Mouse (Mus musculus) hindbrain, postnatal 0 days (tissue): ENCODE measurements around the gene Phf24. TPM values are rescaled to one million over a fixed set of nuclear protein-coding genes. Genes with fewer than 3 reads are reported as not detected.
"Not testable (repeated sequence)": the region's sequence is repeated elsewhere in the genome, so short reads cannot be mapped to it uniquely, and the experiment has no call there.

Experiments
- ATAC-seq: fragments of 200-750 bp; cut with Nextera tagmentation; 2 replicates; pipeline ENCODE4 v1.8.0; 2017; ENCODE audit warnings: mild to moderate bottlenecking, moderate TSS enrichment, moderate library complexity
- DNase-seq: peaks from one replicate; pipeline ENCODE4 v3.0.0-alpha.2; 2015; ENCODE audit warnings: low spot score
- H3K27ac ChIP-seq: fragments of 300-500 bp; sonication (generic); 2 replicates; pipeline ENCODE4 v1.5.1; 2014; ENCODE audit warnings: mild to moderate bottlenecking
- H3K27me3 ChIP-seq: fragments of 300-500 bp; sonication (generic); 2 replicates; pipeline ENCODE4 v1.6.1; 2014; ENCODE audit warnings: low read length, mixed read lengths; ENCODE audit not compliant: insufficient read depth
- H3K36me3 ChIP-seq: fragments of 300-500 bp; sonication (generic); 2 replicates; pipeline ENCODE4 v1.6.1; 2014; ENCODE audit warnings: low read length, mixed read lengths; ENCODE audit not compliant: insufficient read depth
- H3K4me1 ChIP-seq: fragments of 300-500 bp; sonication (generic); 2 replicates; pipeline ENCODE4 v1.6.1; 2014; ENCODE audit warnings: antibody characterized with exemption, low read length, mixed read lengths; ENCODE audit not compliant: insufficient read depth
- H3K4me2 ChIP-seq: fragments of 300-500 bp; sonication (generic); 2 replicates; pipeline ENCODE4 v1.6.1; 2014; ENCODE audit warnings: low read depth, mild to moderate bottlenecking, low read length, moderate library complexity, mixed read lengths
- H3K4me3 ChIP-seq: fragments of 300-500 bp; sonication (generic); 2 replicates; pipeline ENCODE4 v1.5.1; 2014; ENCODE audit warnings: low read length
- H3K9ac ChIP-seq: fragments of 300-500 bp; sonication (generic); replicated peaks from 2 replicates; pipeline ENCODE4 v1.6.1; 2014; ENCODE audit warnings: mild to moderate bottlenecking, low read length, moderate library complexity, mixed read lengths
- H3K9me3 ChIP-seq: fragments of 300-500 bp; sonication (generic); 2 replicates; pipeline ENCODE4 v1.6.1; 2016; ENCODE audit warnings: low read length, mixed read lengths
- CTCF ChIP-seq: IDR thresholded peaks from 2 replicates; pipeline ENCODE4 v1.5.1; 2016; ENCODE audit warnings: antibody characterized with exemption, control low read depth, low read depth
- WGBS: fragments of 180-500 bp; shearing (Covaris S2); extraction: QIAGEN DNeasy Blood & Tissue Kit; methylation state at CpG from one replicate; pipeline ENCODE4 v1.1.7; 2014; 5-methylcytosine and 5-hydroxymethylcytosine counted together
- polyA plus RNA-seq: library from polyadenylated mRNA; unstranded; fragments of >200 nt; fragmentation: Nextera tagmentation; extraction: Ambion mirVana; gene quantifications from 2 replicates; pipeline ENCODE4 v1.2.1, GENCODE M21; 2015
- total RNA-seq: library from RNA; depleted of rRNA; stranded (reverse); fragments of >200 nt; gene quantifications from 2 replicates; pipeline ENCODE4 v1.2.3, GENCODE M21; 2014; rRNA removed

Gene Phf24
- total and polyA plus RNA-seq, 2 experiments from 2014 or later = 38.6 to 130 TPM

DNA sequence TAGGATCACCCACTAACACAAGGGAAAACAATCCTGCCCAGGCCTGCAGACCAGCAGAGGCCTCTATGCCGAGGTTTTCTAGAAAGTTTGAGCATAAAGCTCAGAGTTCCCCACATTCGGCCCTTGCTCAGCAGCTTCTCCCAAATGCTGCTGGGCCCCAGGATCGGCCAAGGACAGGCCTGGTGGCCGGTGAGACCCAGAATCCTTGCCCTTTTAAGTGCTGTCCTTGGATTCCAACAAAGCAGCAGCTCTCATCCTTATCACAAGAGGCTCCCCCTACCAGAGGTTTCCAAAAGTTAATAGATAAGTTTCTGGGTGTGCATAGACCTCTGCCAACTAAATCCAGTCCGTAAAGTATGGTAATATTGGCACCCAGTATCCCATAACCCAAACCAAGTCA is 57.4 kb downstream of the Phf24 start:
- no peak for DNase-seq
- no peaks in the 10 kb centered on the region for H3K27me3 ChIP-seq
- H3K4me2 ChIP-seq = no peak overlapping the region
- no peak overlapping the region for H3K27ac ChIP-seq
- 82% methylated on average over 5 of the region's 5 CpGs for WGBS
- no peak for ATAC-seq
- no peak for TF ChIP-seq CTCF
- H3K4me1 ChIP-seq = no peaks in the 10 kb centered on the region
- H3K9me3 ChIP-seq = no peaks in the 10 kb centered on the region
- H3K9ac ChIP-seq = no peak overlapping the region
- 0 out of 2 replicates have a peak, but pooled peaks cover 4% of the 10 kb centered on the region for H3K36me3 ChIP-seq
- no peak overlapping the region for H3K4me3 ChIP-seq

GRCm38 (mm10) chr4:42978062-42978461 is 61.6 kb downstream of the Phf24 start:
- Histone ChIP-seq H3K27ac (no peak overlapping the region), H3K4me1 (no peaks in the 10 kb centered on the region), H3K9ac (no peak overlapping the region), H3K4me3 (no peak overlapping the region), H3K4me2 (no peak overlapping the region), H3K36me3 (peaks cover 22% of the 10 kb centered on the region; the same call in 1 of the 2 replicates), H3K9me3 (no peaks in the 10 kb centered on the region), H3K27me3 (no peaks in the 10 kb centered on the region)
- WGBS = 91% methylated on average over 4 of the region's 4 CpGs
- TF ChIP-seq CTCF = peak; percentile 36
- no peak for DNase-seq
- no peak for ATAC-seq

- not testable (repeated sequence) for H3K9me3 ChIP-seq, DNase-seq, ATAC-seq, H3K27me3 ChIP-seq, H3K9ac ChIP-seq, H3K27ac ChIP-seq, H3K4me2 ChIP-seq, H3K4me1 ChIP-seq, H3K4me3 ChIP-seq
- WGBS = 89% methylated on average over 7 of the region's 8 CpGs
- peaks cover 43% of the 10 kb centered on the region; the same call in 1 of the 2 replicates for H3K36me3 ChIP-seq
Observed at GRCm38 (mm10) chr4:42980467-42980866, 64.0 kb downstream of the Phf24 start.

GRCm38 (mm10) chr4:42988296-42988695 is 71.8 kb downstream of the Phf24 start:
- 87% methylated on average over 1 of the region's 1 CpGs for WGBS
- H3K4me3 ChIP-seq = no peak overlapping the region
- no peak overlapping the region for H3K9ac ChIP-seq
- peak; percentile 13; the same call in 1 of the 2 replicates for TF ChIP-seq CTCF
- no peak for DNase-seq
- H3K4me1 ChIP-seq = no peaks in the 10 kb centered on the region
- ATAC-seq = no peak
- H3K9me3 ChIP-seq = no peaks in the 10 kb centered on the region
- no peak overlapping the region for H3K27ac ChIP-seq
- no peaks in the 10 kb centered on the region for H3K27me3 ChIP-seq
- no peak overlapping the region for H3K4me2 ChIP-seq
- H3K36me3 ChIP-seq = peaks cover 88% of the 10 kb centered on the region

Other genes starting within 250 kb of the Phf24 start
- not detected in 2 replicates for gene 4930578G10Rik, start 181.1 kb upstream of the Phf24 start, total RNA-seq
- gene 4930578G10Rik, start 181.1 kb upstream of the Phf24 start, polyA plus RNA-seq = 0.63 and 0.70 TPM in 2 replicates
- not detected in 2 replicates for gene Ccl19, start 160.1 kb upstream of the Phf24 start, total RNA-seq
- 0.74 and 0.83 TPM in 2 replicates for gene Ccl19, start 160.1 kb upstream of the Phf24 start, polyA plus RNA-seq
- 3.1 TPM in 1 of 2 replicates, not detected in the other for gene Ccl21a, start 142.7 kb upstream of the Phf24 start, total RNA-seq
- gene Ccl21a, start 142.7 kb upstream of the Phf24 start, polyA plus RNA-seq = 0.24 and 0.79 TPM in 2 replicates
- gene Fam205a1, start 62.8 kb upstream of the Phf24 start, total RNA-seq = 0.07 TPM in 1 of 2 replicates, not detected in the other
- 0.15 TPM in 1 of 2 replicates, not detected in the other for gene Fam205a1, start 62.8 kb upstream of the Phf24 start, polyA plus RNA-seq
- 0.05 TPM in 1 of 2 replicates, not detected in the other for gene Gm12394, start 59.9 kb upstream of the Phf24 start, total RNA-seq
- 0.55 and 0.68 TPM in 2 replicates for gene Gm12394, start 59.9 kb upstream of the Phf24 start, polyA plus RNA-seq
- gene Fam205c, start 42.4 kb upstream of the Phf24 start, total RNA-seq = not detected in 2 replicates
- 4.7 TPM in 2 replicates for gene Fam205c, start 42.4 kb upstream of the Phf24 start, polyA plus RNA-seq
- 88.0 and 96.9 TPM in 2 replicates for gene Dnajb5, start 33.2 kb downstream of the Phf24 start, total RNA-seq
- gene Dnajb5, start 33.2 kb downstream of the Phf24 start, polyA plus RNA-seq = 28.1 and 33.4 TPM in 2 replicates
- gene 1700022I11Rik, start 52.9 kb downstream of the Phf24 start, total RNA-seq = not detected in 2 replicates
- 0.37 and 0.60 TPM in 2 replicates for gene 1700022I11Rik, start 52.9 kb downstream of the Phf24 start, polyA plus RNA-seq
- 187 and 191 TPM in 2 replicates for gene Vcp, start 83.8 kb downstream of the Phf24 start, total RNA-seq
- gene Vcp, start 83.8 kb downstream of the Phf24 start, polyA plus RNA-seq = 445 and 455 TPM in 2 replicates
- 10.5 and 13.1 TPM in 2 replicates for gene Fancg, start 93.8 kb downstream of the Phf24 start, total RNA-seq
- gene Fancg, start 93.8 kb downstream of the Phf24 start, polyA plus RNA-seq = 14.2 and 14.5 TPM in 2 replicates
- gene Pigo, start 109.2 kb downstream of the Phf24 start, total RNA-seq = 27.7 and 33.4 TPM in 2 replicates
- 20.8 and 22.1 TPM in 2 replicates for gene Pigo, start 109.2 kb downstream of the Phf24 start, polyA plus RNA-seq
- 86.2 and 118 TPM in 2 replicates for gene Stoml2, start 115.0 kb downstream of the Phf24 start, total RNA-seq
- 256 and 272 TPM in 2 replicates for gene Stoml2, start 115.0 kb downstream of the Phf24 start, polyA plus RNA-seq
- 36.0 and 54.9 TPM in 2 replicates for gene Fam214b, start 129.6 kb downstream of the Phf24 start, total RNA-seq
- 25.0 TPM in 2 replicates for gene Fam214b, start 129.6 kb downstream of the Phf24 start, polyA plus RNA-seq
- 40.4 and 41.8 TPM in 2 replicates for gene Unc13b, start 142.3 kb downstream of the Phf24 start, total RNA-seq
- 6.6 TPM in 2 replicates for gene Unc13b, start 142.3 kb downstream of the Phf24 start, polyA plus RNA-seq